Mouse (Mus musculus) myocyte (in vitro differentiated cells): Measurements from ENCODE around the gene Tcf25.

Experiments used
- CEBPB ChIP-seq: IDR thresholded peaks from 2 replicates; pipeline ENCODE4 v1.6.1; 2011; ENCODE audit warnings: mild to moderate bottlenecking, moderate library complexity; ENCODE audit not compliant: poor library complexity, insufficient read depth, severe bottlenecking
- USF1 ChIP-seq: IDR thresholded peaks from one replicate; pipeline ENCODE4 v1.6.1; 2011; ENCODE audit warnings: low read depth, mild to moderate bottlenecking, control low read depth, moderate library complexity

- TF ChIP-seq CEBPB (no peak), USF1 (no peak)
Measured at GRCm38 (mm10) chr8:123402730-123403326, 29.3 kb downstream of the Tcf25 start.
